Mouse (Mus musculus): ENCODE results near the gene Cyp4a31. TPM values are rescaled to one million over a fixed set of nuclear protein-coding genes. Genes with fewer than 3 reads are reported as not detected.
"Not testable (repeated sequence)": the region's sequence is repeated elsewhere in the genome, so short reads cannot be mapped to it uniquely, and the experiment has no call there.

Cyp4a31 gene
- polyA plus RNA-seq, 1 experiment from 2014 or later = not detected

- H3K27me3 ChIP-seq (ENCODE audit: insufficient read depth, low read length) = no peaks in the 10 kb centered on the region
- H3K4me2 ChIP-seq = no peak overlapping the region
- no peaks in the 10 kb centered on the region for H3K9me3 ChIP-seq (ENCODE audit: low read depth, low read length)
- WGBS = 71% methylated on average over 3 of the region's 3 CpGs
- no peaks in the 10 kb centered on the region for H3K4me1 ChIP-seq (ENCODE audit: insufficient read depth)
- H3K27ac ChIP-seq (ENCODE audit: low read depth) = no peak overlapping the region
- ATAC-seq (ENCODE audit: insufficient read depth) = no peak
- DNase-seq = no peak
- H3K36me3 ChIP-seq (ENCODE audit: insufficient read depth) = no peaks in the 10 kb centered on the region
- no peak overlapping the region for H3K4me3 ChIP-seq (ENCODE audit: low read depth, low read length)
- H3K9ac ChIP-seq = no peak overlapping the region
- no peak for TF ChIP-seq CTCF (IDR thresholded peaks at IDR 0.05; ENCODE audit: low read depth)
These were observed 10.7 kb upstream of the Cyp4a31 start for GRCm38 (mm10) chr4:115552726-115553125.

DNA sequence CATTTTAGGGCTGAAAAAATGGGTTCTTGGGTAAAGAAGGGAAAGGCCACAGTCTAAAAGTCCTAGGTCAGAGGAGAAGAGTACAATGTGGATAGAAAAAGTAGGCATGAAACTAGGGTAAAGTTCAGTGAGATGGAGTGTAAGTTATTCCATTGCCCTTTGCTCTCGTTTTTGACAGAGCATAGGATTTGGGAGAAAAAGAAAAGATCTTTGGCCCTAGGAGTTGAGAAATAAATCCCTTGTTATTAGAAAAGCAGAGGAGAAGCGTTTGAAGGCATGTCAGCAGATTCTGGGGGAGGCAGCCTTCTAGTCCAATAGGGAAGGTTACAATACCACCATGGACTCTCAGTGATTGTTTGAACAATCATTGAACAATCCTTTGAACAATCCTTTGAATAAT, 7.9 kb upstream of the Cyp4a31 start:
- Histone ChIP-seq H3K9ac (no peak overlapping the region), H3K4me1 (ENCODE audit: insufficient read depth) (no peaks in the 10 kb centered on the region), H3K4me3 (ENCODE audit: low read depth, low read length) (no peak overlapping the region), H3K9me3 (ENCODE audit: low read depth, low read length) (no peaks in the 10 kb centered on the region), H3K27ac (ENCODE audit: low read depth) (no peak overlapping the region), H3K4me2 (no peak overlapping the region), H3K27me3 (ENCODE audit: insufficient read depth, low read length) (no peaks in the 10 kb centered on the region), H3K36me3 (ENCODE audit: insufficient read depth) (no peaks in the 10 kb centered on the region)
- DNase-seq = no peak
- no peak for ATAC-seq (ENCODE audit: insufficient read depth)
- TF ChIP-seq CTCF (IDR thresholded peaks at IDR 0.05; ENCODE audit: low read depth) = no peak
- WGBS = 47% methylated on average over 2 of the region's 2 CpGs

GRCm38 (mm10) chr4:115557861-115558561, 5.4 kb upstream of the Cyp4a31 start:
- Histone ChIP-seq H3K9ac (no peak overlapping the region), H3K27me3 (ENCODE audit: insufficient read depth, low read length) (no peaks in the 10 kb centered on the region), H3K9me3 (ENCODE audit: low read depth, low read length) (no peaks in the 10 kb centered on the region), H3K4me2 (no peak overlapping the region), H3K4me1 (ENCODE audit: insufficient read depth) (no peaks in the 10 kb centered on the region), H3K27ac (ENCODE audit: low read depth) (no peak overlapping the region), H3K36me3 (ENCODE audit: insufficient read depth) (no peaks in the 10 kb centered on the region), H3K4me3 (ENCODE audit: low read depth, low read length) (no peak overlapping the region)
- ATAC-seq (ENCODE audit: insufficient read depth) = no peak
- no peak for TF ChIP-seq CTCF (IDR thresholded peaks at IDR 0.05; ENCODE audit: low read depth)
- DNase-seq = no peak
- WGBS = 68% methylated on average over 4 of the region's 4 CpGs

DNA sequence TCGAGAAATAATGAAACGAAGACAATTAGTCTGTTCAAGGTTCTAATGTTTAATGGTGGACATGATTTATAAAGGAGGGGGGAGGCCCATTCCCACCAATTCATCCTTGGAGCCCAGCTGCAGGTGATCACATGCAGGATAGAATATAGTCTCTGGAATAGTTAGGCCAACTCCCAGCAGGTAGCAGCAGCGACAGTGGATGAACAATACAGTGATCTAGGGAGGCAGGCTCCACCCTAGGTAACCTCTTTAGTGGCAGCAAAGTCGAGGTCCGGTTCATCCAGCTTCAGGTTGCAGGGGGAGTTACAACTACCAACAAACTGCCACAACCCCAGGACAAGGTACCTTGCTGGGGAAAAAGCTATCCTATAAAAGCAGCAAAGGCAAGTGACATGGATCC, 2.2 kb upstream of the Cyp4a31 start:
- not testable (repeated sequence) for H3K9me3 ChIP-seq (ENCODE audit: low read depth, low read length); H3K36me3 ChIP-seq (ENCODE audit: insufficient read depth); DNase-seq; H3K4me1 ChIP-seq (ENCODE audit: insufficient read depth); H3K9ac ChIP-seq; H3K4me2 ChIP-seq; H3K27ac ChIP-seq (ENCODE audit: low read depth); ATAC-seq (ENCODE audit: insufficient read depth); H3K4me3 ChIP-seq (ENCODE audit: low read depth, low read length); H3K27me3 ChIP-seq (ENCODE audit: insufficient read depth, low read length)
- WGBS = 66% methylated on average over 5 of the region's 5 CpGs

- not testable (repeated sequence) for H3K27ac ChIP-seq (ENCODE audit: low read depth); H3K9ac ChIP-seq; H3K27me3 ChIP-seq (ENCODE audit: insufficient read depth, low read length); ATAC-seq (ENCODE audit: insufficient read depth); H3K9me3 ChIP-seq (ENCODE audit: low read depth, low read length); H3K36me3 ChIP-seq (ENCODE audit: insufficient read depth); H3K4me1 ChIP-seq (ENCODE audit: insufficient read depth); H3K4me2 ChIP-seq; DNase-seq; H3K4me3 ChIP-seq (ENCODE audit: low read depth, low read length)
- 54% methylated on average over 6 of the region's 6 CpGs for WGBS
These were observed 1.2 kb downstream of the Cyp4a31 start for GRCm38 (mm10) chr4:115564469-115565225.

- Histone ChIP-seq H3K4me3 (ENCODE audit: low read depth, low read length) (no peak overlapping the region), H3K9me3 (ENCODE audit: low read depth, low read length) (no peaks in the 10 kb centered on the region), H3K4me1 (ENCODE audit: insufficient read depth) (no peaks in the 10 kb centered on the region), H3K4me2 (no peak overlapping the region), H3K9ac (no peak overlapping the region), H3K27me3 (ENCODE audit: insufficient read depth, low read length) (no peaks in the 10 kb centered on the region), H3K27ac (ENCODE audit: low read depth) (no peak overlapping the region), H3K36me3 (ENCODE audit: insufficient read depth) (no peaks in the 10 kb centered on the region)
- ATAC-seq (ENCODE audit: insufficient read depth) = no peak
- DNase-seq = no peak
- WGBS = 73% methylated on average over 3 of the region's 3 CpGs
- no peak for TF ChIP-seq CTCF (IDR thresholded peaks at IDR 0.05; ENCODE audit: low read depth)
These were observed 11.8 kb downstream of the Cyp4a31 start for GRCm38 (mm10) chr4:115575255-115575654.

DNA sequence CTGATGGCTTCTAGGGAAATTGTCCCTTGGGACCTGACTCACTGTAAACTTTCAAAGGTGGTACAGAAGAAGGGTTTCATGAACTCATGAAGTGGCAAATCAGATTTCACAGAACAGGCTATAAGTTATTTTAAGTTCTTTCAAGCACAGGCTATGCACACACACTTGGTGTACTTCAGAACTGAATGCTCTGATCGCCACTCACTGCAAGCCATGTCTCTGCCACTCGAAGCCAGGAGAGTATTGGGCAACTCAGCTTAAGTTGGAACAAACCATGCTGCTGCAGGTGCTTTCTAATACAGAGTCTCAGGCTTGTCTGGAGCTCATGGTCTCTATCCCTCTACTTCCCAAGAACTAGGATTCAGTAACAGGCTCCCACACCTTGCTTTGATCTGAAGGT, 12.3 kb downstream of the Cyp4a31 start:
- H3K9ac ChIP-seq = no peak overlapping the region
- H3K27me3 ChIP-seq (ENCODE audit: insufficient read depth, low read length) = no peaks in the 10 kb centered on the region
- H3K4me2 ChIP-seq = no peak overlapping the region
- no peak for TF ChIP-seq CTCF (IDR thresholded peaks at IDR 0.05; ENCODE audit: low read depth)
- ATAC-seq (ENCODE audit: insufficient read depth) (peak; percentile 74; the same call in 1 of the 2 replicates), DNase-seq (peak; percentile 38)
- H3K9me3 ChIP-seq (ENCODE audit: low read depth, low read length) = no peaks in the 10 kb centered on the region
- no peak overlapping the region for H3K4me3 ChIP-seq (ENCODE audit: low read depth, low read length)
- WGBS = 50% methylated on average over 2 of the region's 2 CpGs
- H3K4me1 ChIP-seq (ENCODE audit: insufficient read depth) = no peaks in the 10 kb centered on the region
- no peak overlapping the region for H3K27ac ChIP-seq (ENCODE audit: low read depth)
- H3K36me3 ChIP-seq (ENCODE audit: insufficient read depth) = no peaks in the 10 kb centered on the region
